Mouse (Mus musculus) midbrain, embryonic 12.5 days (tissue): ENCODE measurements around the gene Dnm3. TPM values are rescaled to one million over a fixed set of nuclear protein-coding genes. Genes with fewer than 3 reads are reported as not detected.
A peak's percentile ranks its signal among the peaks of the same experiment; 100 is the strongest.

Source experiments
- ATAC-seq: fragments of 200-750 bp; cut with Nextera tagmentation; 2 replicates; pipeline ENCODE4 v1.8.0; 2017; ENCODE audit warnings: low read depth, moderate TSS enrichment, moderate library complexity; ENCODE audit not compliant: low FRiP score
- H3K27ac ChIP-seq: fragments of 300-500 bp; sonication (generic); replicated peaks from 2 replicates; pipeline ENCODE4 v1.5.1; 2016; ENCODE audit warnings: mild to moderate bottlenecking
- H3K27me3 ChIP-seq: fragments of 300-500 bp; sonication (generic); 2 replicates; pipeline ENCODE4 v1.6.1; 2016; ENCODE audit warnings: mild to moderate bottlenecking
- H3K36me3 ChIP-seq: fragments of 300-500 bp; sonication (generic); 2 replicates; pipeline ENCODE4 v1.6.1; 2016
- H3K4me1 ChIP-seq: fragments of 300-500 bp; sonication (generic); 2 replicates; pipeline ENCODE4 v1.6.1; 2016
- H3K4me2 ChIP-seq: fragments of 300-500 bp; sonication (generic); replicated peaks from 2 replicates; pipeline ENCODE4 v1.6.1; 2016; ENCODE audit warnings: mild to moderate bottlenecking, moderate library complexity
- H3K4me3 ChIP-seq: fragments of 300-500 bp; sonication (generic); 2 replicates; pipeline ENCODE4 v1.5.1; 2016; ENCODE audit warnings: mild to moderate bottlenecking
- H3K9ac ChIP-seq: fragments of 300-500 bp; sonication (generic); replicated peaks from 2 replicates; pipeline ENCODE4 v1.6.1; 2016; ENCODE audit warnings: mild to moderate bottlenecking, moderate library complexity
- H3K9me3 ChIP-seq: fragments of 300-500 bp; sonication (generic); 2 replicates; pipeline ENCODE4 v1.6.1; 2016; ENCODE audit warnings: mild to moderate bottlenecking
- WGBS: fragments of 180-500 bp; shearing (Covaris S2); methylation state at CpG from one replicate; pipeline ENCODE4 v1.1.7; 2016; 5-methylcytosine and 5-hydroxymethylcytosine counted together
- polyA plus RNA-seq: library from polyadenylated mRNA; unstranded; fragments of >200 nt; fragmentation: Nextera tagmentation; extraction: Ambion mirVana; gene quantifications from 2 replicates; pipeline ENCODE4 v1.2.1, GENCODE M21; 2016

Dnm3 gene
- polyA plus RNA-seq, 1 experiment from 2014 or later, result 14.2 TPM

GRCm38 (mm10) chr1:162053186-162053585 lies 424.6 kb downstream of the Dnm3 start:
- Histone ChIP-seq H3K9ac (no peak overlapping the region), H3K27me3 (no peaks in the 10 kb centered on the region), H3K4me2 (0 out of 2 replicates have a peak overlapping the region, but pooled peaks have one; percentile 23), H3K9me3 (no peaks in the 10 kb centered on the region), H3K27ac (peak overlapping the region; percentile 75), H3K4me3 (no peak overlapping the region), H3K36me3 (no peaks in the 10 kb centered on the region), H3K4me1 (peaks cover 13% of the 10 kb centered on the region)
- 23% methylated on average over 7 of the region's 7 CpGs for WGBS
- peak; percentile 35; the same call in 1 of the 2 replicates for ATAC-seq

DNA sequence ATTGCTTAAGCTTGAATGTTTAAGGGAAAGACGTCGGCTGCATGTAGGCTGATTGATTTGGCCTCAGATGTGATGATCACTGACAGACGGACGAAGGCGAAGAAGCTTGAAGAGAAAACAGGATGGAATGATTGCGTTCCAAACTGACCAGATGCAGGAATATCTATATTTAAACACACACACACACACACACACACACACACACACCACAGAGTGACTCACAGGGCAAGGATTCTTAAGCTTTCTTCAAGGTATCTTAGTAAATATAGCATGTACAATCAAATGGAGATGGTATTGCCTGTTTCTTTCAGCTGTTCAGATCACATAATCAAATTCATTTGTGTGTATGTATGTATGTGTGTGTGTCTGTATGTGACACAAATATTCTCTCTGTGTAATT lies 425.1 kb downstream of the Dnm3 start:
- Histone ChIP-seq H3K4me3 (no peak overlapping the region), H3K36me3 (no peaks in the 10 kb centered on the region), H3K27ac (peak overlapping the region; percentile 75), H3K9ac (no peak overlapping the region), H3K9me3 (no peaks in the 10 kb centered on the region), H3K27me3 (no peaks in the 10 kb centered on the region), H3K4me1 (peaks cover 13% of the 10 kb centered on the region), H3K4me2 (no peak overlapping the region)
- ATAC-seq, result no peak
- WGBS, result 53% methylated on average over 6 of the region's 6 CpGs

DNA sequence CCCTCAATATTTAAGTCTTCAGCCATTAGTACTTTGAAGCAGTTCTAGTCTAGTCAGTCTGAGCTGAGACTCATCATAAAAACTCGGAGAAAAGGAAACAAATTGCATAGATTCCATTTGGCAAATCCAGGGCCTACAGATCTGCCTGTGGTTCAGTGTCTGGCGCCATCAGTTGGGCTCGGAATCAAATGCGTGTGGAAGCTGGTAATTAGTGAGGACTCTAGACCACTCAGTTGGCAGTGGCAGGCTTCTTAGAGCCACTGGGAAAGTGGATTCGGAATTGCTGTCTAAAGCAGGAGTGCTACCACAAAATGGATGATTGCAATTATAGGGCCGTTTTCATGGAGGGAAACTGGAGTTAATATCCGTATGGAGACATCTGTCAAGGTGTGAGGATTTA lies 425.7 kb downstream of the Dnm3 start:
- Histone ChIP-seq H3K27me3 (no peaks in the 10 kb centered on the region), H3K27ac (peak overlapping the region; percentile 75; the same call in 1 of the 2 replicates), H3K9me3 (no peaks in the 10 kb centered on the region), H3K9ac (no peak overlapping the region), H3K36me3 (no peaks in the 10 kb centered on the region), H3K4me2 (no peak overlapping the region), H3K4me3 (no peak overlapping the region), H3K4me1 (peaks cover 13% of the 10 kb centered on the region)
- ATAC-seq, result no peak
- 75% methylated on average over 7 of the region's 7 CpGs for WGBS

- H3K4me3 ChIP-seq, result no peak overlapping the region
- peaks cover 13% of the 10 kb centered on the region for H3K4me1 ChIP-seq
- H3K9me3 ChIP-seq, result no peaks in the 10 kb centered on the region
- no peaks in the 10 kb centered on the region for H3K27me3 ChIP-seq
- WGBS, result 87% methylated on average over 4 of the region's 4 CpGs
- ATAC-seq, result no peak
- H3K27ac ChIP-seq, result no peak overlapping the region
- no peak overlapping the region for H3K9ac ChIP-seq
- H3K36me3 ChIP-seq, result no peaks in the 10 kb centered on the region
- no peak overlapping the region for H3K4me2 ChIP-seq
These were observed 426.1 kb downstream of the Dnm3 start for GRCm38 (mm10) chr1:162051710-162052109.

DNA sequence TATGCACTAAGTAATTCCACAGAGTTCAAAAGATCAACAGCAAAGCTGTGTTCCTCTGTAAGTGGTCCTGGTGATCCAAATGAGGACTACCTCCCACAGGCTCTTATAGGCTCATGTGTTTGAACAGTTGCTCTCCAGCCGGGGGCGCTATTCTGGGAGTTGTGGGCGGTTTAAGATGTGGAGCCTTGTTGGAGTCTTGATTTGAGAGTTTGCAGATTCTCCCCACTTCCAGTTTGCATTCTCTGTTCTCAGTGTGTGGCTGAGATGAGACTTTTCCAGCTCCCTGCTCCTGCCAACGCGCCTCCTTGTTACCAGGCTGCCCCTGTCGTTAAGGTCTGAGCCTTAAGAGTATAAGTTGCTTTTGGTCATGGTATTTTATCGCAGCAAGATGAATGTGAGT lies 430.2 kb downstream of the Dnm3 start:
- no peak for ATAC-seq
- WGBS, result 81% methylated on average over 7 of the region's 7 CpGs

GRCm38 (mm10) chr1:162043788-162044717 lies 433.8 kb downstream of the Dnm3 start:
- Histone ChIP-seq H3K9ac (no peak overlapping the region), H3K27ac (no peak overlapping the region), H3K9me3 (no peaks in the 10 kb centered on the region), H3K4me1 (no peaks in the 10 kb centered on the region), H3K27me3 (no peaks in the 10 kb centered on the region), H3K4me2 (no peak overlapping the region), H3K36me3 (no peaks in the 10 kb centered on the region), H3K4me3 (no peak overlapping the region)
- WGBS, result 78% methylated on average over 8 of the region's 8 CpGs
- ATAC-seq, result no peak

More for the DNA sequence above, 430.2 kb downstream of the Dnm3 start:
- Histone ChIP-seq H3K36me3 (no peaks in the 10 kb centered on the region), H3K9ac (no peak overlapping the region), H3K9me3 (no peaks in the 10 kb centered on the region), H3K27me3 (no peaks in the 10 kb centered on the region), H3K27ac (no peak overlapping the region), H3K4me1 (peaks cover 1% of the 10 kb centered on the region; the same call in 1 of the 2 replicates), H3K4me2 (no peak overlapping the region), H3K4me3 (no peak overlapping the region)

- no peak for ATAC-seq
These were observed 434.6 kb downstream of the Dnm3 start for GRCm38 (mm10) chr1:162043216-162043615.

DNA sequence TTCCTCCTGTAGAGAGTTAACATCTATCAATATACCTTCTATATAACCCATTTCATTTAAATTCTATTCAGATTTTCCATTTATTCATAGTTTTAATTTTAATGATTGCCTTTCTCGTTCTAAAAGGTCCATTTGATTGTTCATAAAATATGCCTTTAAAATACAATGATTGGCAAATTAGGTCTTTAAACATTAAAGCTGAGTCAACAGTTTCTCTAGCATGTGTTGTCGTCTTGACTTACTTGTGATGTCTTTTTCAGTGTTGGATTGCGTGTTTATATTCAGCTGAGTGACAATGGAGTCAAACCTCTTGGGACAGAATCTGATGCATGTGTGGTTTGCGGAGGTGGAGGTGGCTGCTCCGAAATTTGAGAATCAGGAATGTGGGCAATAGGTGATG lies 435.4 kb downstream of the Dnm3 start:
- H3K36me3 ChIP-seq, result no peaks in the 10 kb centered on the region
- 90% methylated on average over 5 of the region's 5 CpGs for WGBS
- H3K9ac ChIP-seq, result no peak overlapping the region
- no peaks in the 10 kb centered on the region for H3K4me1 ChIP-seq
- H3K4me2 ChIP-seq, result no peak overlapping the region
- ATAC-seq, result no peak
- H3K27ac ChIP-seq, result no peak overlapping the region
- H3K4me3 ChIP-seq, result no peak overlapping the region
- no peaks in the 10 kb centered on the region for H3K9me3 ChIP-seq
- no peaks in the 10 kb centered on the region for H3K27me3 ChIP-seq

More at GRCm38 (mm10) chr1:162043216-162043615, 434.6 kb downstream of the Dnm3 start:
- no peak overlapping the region for H3K27ac ChIP-seq
- no peaks in the 10 kb centered on the region for H3K27me3 ChIP-seq
- no peak overlapping the region for H3K4me2 ChIP-seq
- no peak overlapping the region for H3K9ac ChIP-seq
- H3K9me3 ChIP-seq, result no peaks in the 10 kb centered on the region
- 79% methylated on average over 1 of the region's 1 CpGs for WGBS
- H3K36me3 ChIP-seq, result no peaks in the 10 kb centered on the region
- no peaks in the 10 kb centered on the region for H3K4me1 ChIP-seq
- H3K4me3 ChIP-seq, result no peak overlapping the region

GRCm38 (mm10) chr1:162040490-162041274 lies 437.2 kb downstream of the Dnm3 start:
- Histone ChIP-seq H3K4me2 (no peak overlapping the region), H3K9me3 (no peaks in the 10 kb centered on the region), H3K27ac (no peak overlapping the region), H3K27me3 (no peaks in the 10 kb centered on the region), H3K4me1 (peaks cover 3% of the 10 kb centered on the region; the same call in 1 of the 2 replicates), H3K4me3 (no peak overlapping the region), H3K9ac (no peak overlapping the region), H3K36me3 (no peaks in the 10 kb centered on the region)
- WGBS, result 91% methylated on average over 6 of the region's 6 CpGs
- ATAC-seq, result no peak

DNA sequence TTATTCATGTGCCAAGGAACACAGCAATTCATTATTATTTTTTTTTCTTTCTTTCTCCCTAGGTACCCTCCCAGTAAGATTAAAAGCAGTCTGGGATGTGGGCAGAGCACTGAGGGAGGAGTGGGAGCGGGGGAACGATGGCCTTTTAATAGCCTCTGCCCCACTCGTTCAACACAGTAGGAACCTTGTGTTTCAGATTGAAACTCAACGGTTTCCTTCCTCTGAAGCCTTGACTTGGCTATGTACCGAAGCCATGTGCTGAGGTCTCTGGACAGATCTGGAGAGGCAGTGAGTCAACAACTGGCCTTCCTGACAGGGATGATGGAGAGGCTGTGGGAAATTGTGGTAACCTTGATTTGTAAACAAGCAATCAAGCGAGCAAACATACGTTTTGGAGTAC lies 438.0 kb downstream of the Dnm3 start:
- Histone ChIP-seq H3K27me3 (no peaks in the 10 kb centered on the region), H3K27ac (no peak overlapping the region), H3K4me3 (no peak overlapping the region), H3K4me2 (no peak overlapping the region), H3K9me3 (no peaks in the 10 kb centered on the region), H3K4me1 (peaks cover 3% of the 10 kb centered on the region; the same call in 1 of the 2 replicates), H3K36me3 (no peaks in the 10 kb centered on the region), H3K9ac (no peak overlapping the region)
- 78% methylated on average over 7 of the region's 7 CpGs for WGBS
- ATAC-seq, result no peak

- no peaks in the 10 kb centered on the region for H3K36me3 ChIP-seq
- ATAC-seq, result no peak
- no peak overlapping the region for H3K4me3 ChIP-seq
- H3K9me3 ChIP-seq, result no peaks in the 10 kb centered on the region
- 78% methylated on average over 9 of the region's 9 CpGs for WGBS
- H3K27me3 ChIP-seq, result no peaks in the 10 kb centered on the region
- H3K27ac ChIP-seq, result no peak overlapping the region
- H3K4me2 ChIP-seq, result no peak overlapping the region
- H3K4me1 ChIP-seq, result peaks cover 3% of the 10 kb centered on the region; the same call in 1 of the 2 replicates
- H3K9ac ChIP-seq, result no peak overlapping the region
These were observed 438.7 kb downstream of the Dnm3 start for GRCm38 (mm10) chr1:162039011-162039595.
